Mouse (Mus musculus): ENCODE measurements around the gene Adss. TPM values are rescaled to one million over a fixed set of nuclear protein-coding genes. Genes with fewer than 3 reads are reported as not detected.
"Not testable (repeated sequence)": the region's sequence is repeated elsewhere in the genome, so short reads cannot be mapped to it uniquely, and the experiment has no call there.

Gene Adss
- total RNA-seq (2017), result 70.8 and 72.1 TPM in 2 replicates

- peak; percentile 93 for ATAC-seq (ENCODE audit: extremely low read depth, insufficient number of reproducible peaks, low FRiP score, poor library complexity, severe bottlenecking)
These were observed at the start of gene Adss for GRCm38 (mm10) chr1:177796193-177796939. TSS of gene Adss (minus strand) at chr1:177796511.

GRCm38 (mm10) chr1:177845812-177846211 lies 49.5 kb upstream of the Adss start:
- ATAC-seq (ENCODE audit: extremely low read depth, insufficient number of reproducible peaks, low FRiP score, poor library complexity, severe bottlenecking), result not testable (repeated sequence)

GRCm38 (mm10) chr1:177827776-177828175 lies 31.5 kb upstream of the Adss start:
- not testable (repeated sequence) for ATAC-seq (ENCODE audit: extremely low read depth, insufficient number of reproducible peaks, low FRiP score, poor library complexity, severe bottlenecking)

DNA sequence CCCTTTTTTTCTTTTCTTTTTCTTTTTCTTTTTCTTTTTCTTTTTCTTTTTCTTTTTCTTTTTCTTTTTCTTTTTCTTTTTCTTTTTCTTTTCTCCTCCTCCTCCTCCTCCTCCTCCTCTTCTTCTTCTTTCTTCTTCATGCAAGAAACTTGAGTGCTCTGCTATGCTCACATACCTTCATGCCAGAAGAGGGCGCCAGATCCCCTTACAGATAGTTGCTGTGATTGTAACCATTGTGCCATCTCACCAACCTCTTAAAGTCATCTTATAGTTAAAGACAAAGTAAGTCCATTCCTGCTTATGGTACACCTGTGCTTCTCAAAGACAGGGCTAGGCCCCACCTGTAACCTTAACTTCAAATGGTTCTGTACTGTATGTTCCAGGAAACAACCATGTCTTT lies 10.5 kb upstream of the Adss start:
- peak; percentile 66; the same call in 1 of the 2 replicates for ATAC-seq (ENCODE audit: extremely low read depth, insufficient number of reproducible peaks, low FRiP score, poor library complexity, severe bottlenecking)

GRCm38 (mm10) chr1:177803511-177803910 lies 7.2 kb upstream of the Adss start:
- no peak for ATAC-seq (ENCODE audit: extremely low read depth, insufficient number of reproducible peaks, low FRiP score, poor library complexity, severe bottlenecking)

DNA sequence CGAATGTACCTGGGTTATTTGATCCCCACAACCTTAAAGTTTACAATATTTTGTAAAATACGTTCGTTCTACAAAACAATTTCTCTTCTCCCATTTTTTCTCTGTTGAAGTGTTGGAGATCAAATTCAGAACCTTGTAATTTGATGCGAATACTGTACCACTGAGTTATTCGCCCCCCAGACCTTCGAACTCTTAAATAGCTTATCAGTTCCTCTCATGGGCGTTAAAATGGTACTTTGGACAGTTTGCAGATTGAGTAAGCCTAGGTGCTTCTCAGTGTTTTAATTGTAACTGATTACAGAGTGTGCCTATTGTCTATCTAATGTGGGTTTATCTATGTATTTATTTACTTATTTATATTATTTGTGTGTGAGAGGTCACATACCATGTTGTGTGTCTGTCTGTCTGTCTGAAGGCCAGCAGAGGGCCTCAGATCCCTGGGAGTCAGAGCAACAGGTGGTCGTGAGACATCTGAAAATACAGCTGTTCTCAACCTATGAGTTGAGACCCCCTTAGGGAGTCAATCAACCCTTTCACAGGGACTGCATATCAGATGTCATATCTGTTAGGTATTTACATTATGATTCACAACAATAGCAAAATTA lies 942 bp upstream of the Adss start:
- no peak for ATAC-seq (ENCODE audit: extremely low read depth, insufficient number of reproducible peaks, low FRiP score, poor library complexity, severe bottlenecking)

DNA sequence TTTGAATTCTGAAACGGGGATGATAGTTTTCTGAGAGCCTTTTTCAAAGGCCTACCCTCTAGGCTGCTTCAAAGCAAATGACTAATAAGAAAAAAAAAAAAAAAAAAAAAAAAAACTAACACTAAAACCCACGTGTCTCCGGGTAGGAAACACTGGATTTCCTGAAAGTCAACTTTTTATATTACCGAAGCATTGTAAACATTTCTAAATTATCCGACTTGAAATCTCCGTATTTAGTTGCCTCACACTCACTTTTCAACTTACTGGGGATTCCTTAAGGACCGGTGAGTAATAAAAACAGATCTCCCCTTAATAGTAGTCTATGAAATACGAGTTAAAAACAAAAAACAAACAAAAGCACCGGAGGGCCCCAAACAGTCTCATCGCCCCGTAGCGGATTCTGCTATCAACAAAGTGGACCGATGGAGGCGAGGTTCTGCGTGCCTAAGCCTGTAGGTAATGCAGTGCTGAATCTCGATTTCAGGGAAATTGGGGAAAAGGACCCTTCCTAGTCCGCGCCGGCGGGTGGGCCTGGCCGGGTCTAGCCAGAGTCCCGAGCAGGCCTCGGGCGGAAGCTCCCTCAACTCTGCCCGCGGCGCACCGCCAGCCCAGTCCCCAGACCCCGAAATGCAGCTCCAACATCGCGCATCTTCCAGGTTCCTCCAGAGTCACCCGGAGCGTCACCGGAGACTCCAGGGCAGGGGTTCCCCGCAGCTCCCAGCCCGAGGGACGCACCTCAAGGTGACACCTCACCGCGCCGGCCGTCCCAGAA lies 704 bp downstream of the Adss start:
- ATAC-seq (ENCODE audit: extremely low read depth, insufficient number of reproducible peaks, low FRiP score, poor library complexity, severe bottlenecking), result peak; percentile 1; the same call in 1 of the 2 replicates

- ATAC-seq (ENCODE audit: extremely low read depth, insufficient number of reproducible peaks, low FRiP score, poor library complexity, severe bottlenecking), result no peak
These were observed 1.4 kb downstream of the Adss start for GRCm38 (mm10) chr1:177794866-177795265.

DNA sequence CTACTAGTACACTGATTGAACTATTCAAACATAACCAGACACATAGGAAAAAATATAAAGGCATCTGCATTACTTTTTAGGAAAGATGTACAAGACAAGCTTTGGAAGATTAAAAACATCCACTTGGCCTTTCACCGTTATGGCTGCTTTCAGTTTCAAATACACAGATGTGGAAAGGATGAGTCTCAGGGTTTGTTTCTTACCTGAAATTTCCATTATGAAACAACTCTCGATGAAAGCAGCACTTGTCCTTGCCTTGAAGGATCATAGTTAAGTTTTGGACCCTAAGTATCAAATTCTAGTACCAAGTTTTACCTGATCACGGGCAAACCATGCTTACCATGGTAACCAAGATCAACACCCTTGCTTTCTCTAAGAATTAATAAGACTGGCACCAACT lies 3.5 kb downstream of the Adss start:
- no peak for ATAC-seq (ENCODE audit: extremely low read depth, insufficient number of reproducible peaks, low FRiP score, poor library complexity, severe bottlenecking)

GRCm38 (mm10) chr1:177777397-177777796 lies 18.9 kb downstream of the Adss start:
- ATAC-seq (ENCODE audit: extremely low read depth, insufficient number of reproducible peaks, low FRiP score, poor library complexity, severe bottlenecking), result no peak

- ATAC-seq (ENCODE audit: extremely low read depth, insufficient number of reproducible peaks, low FRiP score, poor library complexity, severe bottlenecking), result no peak
These were observed 27.4 kb downstream of the Adss start for GRCm38 (mm10) chr1:177768931-177769330.

- ATAC-seq (ENCODE audit: extremely low read depth, insufficient number of reproducible peaks, low FRiP score, poor library complexity, severe bottlenecking), result no peak
These were observed 39.1 kb downstream of the Adss start for GRCm38 (mm10) chr1:177757249-177757648.

GRCm38 (mm10) chr1:177753496-177753895 lies 42.8 kb downstream of the Adss start:
- ATAC-seq (ENCODE audit: extremely low read depth, insufficient number of reproducible peaks, low FRiP score, poor library complexity, severe bottlenecking), result no peak

- ATAC-seq (ENCODE audit: extremely low read depth, insufficient number of reproducible peaks, low FRiP score, poor library complexity, severe bottlenecking), result no peak
These were observed 48.3 kb downstream of the Adss start for GRCm38 (mm10) chr1:177747869-177748540.

DNA sequence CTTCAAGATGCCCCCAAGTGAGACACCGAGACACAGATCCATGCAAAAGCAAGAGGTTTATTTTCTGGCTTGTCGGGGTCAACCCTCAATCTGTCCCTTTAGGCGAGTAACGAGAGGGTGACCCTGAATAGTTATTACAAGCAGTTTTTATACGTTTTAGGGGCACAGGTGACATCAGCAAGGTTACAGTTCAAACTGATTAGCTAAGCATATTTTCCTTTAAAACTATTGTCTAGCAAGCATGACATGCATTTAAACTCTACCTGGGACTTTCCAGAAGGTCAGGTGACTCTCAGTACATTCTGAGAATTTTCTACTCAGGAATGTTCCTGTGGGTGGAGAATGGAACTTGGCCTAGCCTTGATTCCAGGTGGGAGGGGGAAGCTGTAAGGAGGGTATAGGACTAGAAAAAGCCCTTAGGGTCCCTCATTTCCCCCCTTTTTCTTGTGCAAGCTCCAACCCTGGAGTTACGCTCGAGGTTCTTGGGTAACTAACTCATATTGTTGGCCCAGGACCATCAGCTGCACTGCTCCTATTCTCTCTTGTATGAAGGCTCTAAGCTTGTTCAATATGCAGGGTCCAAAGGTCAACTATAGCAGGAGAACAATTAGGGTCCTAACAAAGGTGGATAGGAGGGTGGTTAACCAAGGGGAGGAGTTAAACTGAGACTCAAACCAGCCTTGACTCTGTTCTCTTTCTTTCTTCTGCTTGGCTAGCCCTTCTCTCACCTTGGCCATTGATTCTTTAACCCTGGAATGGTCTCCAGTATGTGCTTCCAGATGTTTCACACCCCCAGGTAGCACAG lies 51.6 kb downstream of the Adss start:
- ATAC-seq (ENCODE audit: extremely low read depth, insufficient number of reproducible peaks, low FRiP score, poor library complexity, severe bottlenecking), result no peak

GRCm38 (mm10) chr1:177742119-177742518 lies 54.2 kb downstream of the Adss start:
- ATAC-seq (ENCODE audit: extremely low read depth, insufficient number of reproducible peaks, low FRiP score, poor library complexity, severe bottlenecking), result no peak

- no peak for ATAC-seq (ENCODE audit: extremely low read depth, insufficient number of reproducible peaks, low FRiP score, poor library complexity, severe bottlenecking)
These were observed 55.6 kb downstream of the Adss start for GRCm38 (mm10) chr1:177740707-177741106.

DNA sequence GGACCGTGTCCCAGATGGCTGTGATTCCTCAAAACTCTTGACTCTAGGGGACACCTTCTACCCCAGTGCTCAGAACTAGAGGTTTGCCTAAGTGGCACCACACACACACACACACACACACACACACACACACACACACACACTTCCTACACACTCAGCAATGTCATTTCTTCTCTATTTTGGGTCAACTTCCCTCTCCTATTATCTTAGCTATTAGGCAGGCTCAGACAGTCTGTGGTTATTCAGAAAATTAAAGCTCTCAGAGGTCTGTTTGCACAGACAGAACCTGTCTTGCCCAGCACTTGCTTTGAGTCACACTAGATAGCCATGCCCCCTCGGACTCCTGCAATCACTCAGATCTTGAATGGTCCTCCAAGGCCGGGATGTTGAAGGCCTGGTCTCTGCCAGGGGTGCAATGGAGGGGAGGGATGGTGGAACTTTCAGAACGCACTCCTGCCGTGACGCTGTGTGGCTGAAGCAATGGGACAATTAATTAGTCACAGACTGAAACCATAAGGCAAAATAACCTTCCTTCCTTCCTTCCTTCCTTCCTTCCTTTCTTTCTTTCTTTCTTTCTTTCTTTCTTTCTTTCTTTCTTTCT lies 58.7 kb downstream of the Adss start:
- ATAC-seq (ENCODE audit: extremely low read depth, insufficient number of reproducible peaks, low FRiP score, poor library complexity, severe bottlenecking), result no peak

Data from neutrophil, adult 5-6 weeks (primary cell).